Mouse (Mus musculus): ENCODE measurements around the gene Acvr1.

Acvr1 gene

GRCm38 (mm10) chr2:58557045-58557845, 9.7 kb downstream of the Acvr1 start:
- no peak for DNase-seq (ENCODE audit: low read depth in 1 of 2, low spot score in 2 of 2)

DNA sequence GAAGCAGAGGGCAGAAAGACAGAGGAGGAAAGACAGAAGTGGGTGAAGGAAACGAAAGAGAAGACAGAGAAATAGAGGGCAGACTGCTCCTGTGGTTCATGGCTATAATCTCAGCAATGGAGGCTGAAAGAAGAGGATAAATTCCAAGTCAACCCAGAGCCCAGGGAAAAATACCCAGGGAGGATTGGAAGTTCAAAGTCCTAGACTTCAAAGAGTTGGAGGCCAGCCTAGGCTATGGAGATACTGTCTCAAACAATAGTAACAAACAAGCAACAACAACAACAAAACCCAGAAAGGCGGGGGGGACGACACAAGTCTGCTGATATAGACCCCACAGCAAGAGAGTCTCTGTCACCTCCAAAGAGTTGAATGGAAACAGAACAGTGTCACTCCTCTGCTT, 14.7 kb downstream of the Acvr1 start:
- DNase-seq (ENCODE audit: low read depth in 1 of 2, low spot score in 2 of 2), result no peak

- no peak for DNase-seq (ENCODE audit: low read depth in 1 of 2, low spot score in 2 of 2)
These were observed 15.1 kb downstream of the Acvr1 start for GRCm38 (mm10) chr2:58551866-58552265.

- DNase-seq (ENCODE audit: low read depth in 1 of 2, low spot score in 2 of 2), result no peak
These were observed 16.5 kb downstream of the Acvr1 start for GRCm38 (mm10) chr2:58550488-58550887.

DNA sequence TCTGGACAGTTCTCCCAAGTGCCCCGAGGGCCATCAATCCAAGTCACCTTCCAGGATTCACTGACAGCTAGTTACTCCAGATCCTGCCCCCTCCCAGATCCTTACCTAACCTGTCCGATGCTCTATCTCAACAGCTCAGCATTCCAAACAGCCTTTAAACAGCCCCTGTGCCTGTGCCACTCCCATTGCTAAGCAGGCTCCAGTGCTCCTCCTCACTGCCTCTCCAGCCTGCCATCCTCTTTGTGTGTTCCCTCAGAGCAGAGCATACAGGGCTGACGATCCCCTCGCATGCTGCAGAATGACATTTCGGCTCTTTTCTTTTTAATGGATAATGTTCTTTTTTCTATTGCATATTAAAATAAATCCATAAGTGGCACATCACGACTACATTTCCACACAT, 17.0 kb downstream of the Acvr1 start:
- no peak for DNase-seq (ENCODE audit: low read depth in 1 of 2, low spot score in 2 of 2)

DNA sequence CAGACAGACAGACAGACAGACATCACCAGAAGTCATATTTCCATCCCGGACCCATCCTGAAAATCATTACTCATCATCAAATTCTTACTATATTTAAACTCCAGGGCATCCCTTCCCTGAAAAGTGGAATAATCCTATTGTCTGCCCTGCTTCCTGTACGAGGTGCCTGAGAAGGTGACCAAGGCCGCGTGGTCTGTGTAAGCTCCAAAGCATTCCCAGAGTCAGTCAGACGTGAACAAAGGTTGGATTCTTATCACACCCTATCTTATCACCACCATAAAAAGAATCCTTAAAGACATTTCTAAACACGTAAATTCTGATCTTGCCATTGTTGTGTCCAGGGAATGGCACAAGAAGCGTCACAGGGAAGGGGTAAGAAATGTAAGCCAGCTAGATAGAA, 18.0 kb downstream of the Acvr1 start:
- DNase-seq (ENCODE audit: low read depth in 1 of 2, low spot score in 2 of 2), result no peak

- DNase-seq (ENCODE audit: low read depth in 1 of 2, low spot score in 2 of 2), result no peak
These were observed 20.7 kb downstream of the Acvr1 start for GRCm38 (mm10) chr2:58546264-58546663.

- DNase-seq (ENCODE audit: low read depth in 1 of 2, low spot score in 2 of 2), result no peak
These were observed 22.6 kb downstream of the Acvr1 start for GRCm38 (mm10) chr2:58544368-58544767.

- DNase-seq (ENCODE audit: low read depth in 1 of 2, low spot score in 2 of 2), result no peak
These were observed 23.7 kb downstream of the Acvr1 start for GRCm38 (mm10) chr2:58543252-58543651.

- DNase-seq (ENCODE audit: low read depth in 1 of 2, low spot score in 2 of 2), result no peak
These were observed 28.8 kb downstream of the Acvr1 start for GRCm38 (mm10) chr2:58538196-58538595.

DNA sequence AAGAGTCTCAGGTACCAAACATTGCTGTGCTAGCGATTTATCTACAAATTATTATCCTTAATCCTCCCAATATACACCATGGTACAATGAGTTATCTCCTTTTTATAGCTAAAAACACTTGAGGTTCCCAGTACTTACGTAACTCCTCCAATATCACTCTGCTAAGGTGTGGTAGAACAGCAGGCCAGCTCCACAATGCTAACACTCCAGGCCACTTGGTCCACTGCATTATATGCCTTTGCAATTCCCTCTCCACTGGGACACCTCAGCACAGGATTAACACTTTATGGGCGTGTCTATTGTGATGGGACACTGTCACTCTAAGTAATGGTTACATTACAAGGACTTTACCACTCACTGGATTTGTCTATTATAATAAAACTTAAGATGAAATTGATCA, 30.2 kb downstream of the Acvr1 start:
- no peak for DNase-seq (ENCODE audit: low read depth in 1 of 2, low spot score in 2 of 2)

GRCm38 (mm10) chr2:58535233-58535632, 31.7 kb downstream of the Acvr1 start:
- DNase-seq (ENCODE audit: low read depth in 1 of 2, low spot score in 2 of 2), result no peak

DNA sequence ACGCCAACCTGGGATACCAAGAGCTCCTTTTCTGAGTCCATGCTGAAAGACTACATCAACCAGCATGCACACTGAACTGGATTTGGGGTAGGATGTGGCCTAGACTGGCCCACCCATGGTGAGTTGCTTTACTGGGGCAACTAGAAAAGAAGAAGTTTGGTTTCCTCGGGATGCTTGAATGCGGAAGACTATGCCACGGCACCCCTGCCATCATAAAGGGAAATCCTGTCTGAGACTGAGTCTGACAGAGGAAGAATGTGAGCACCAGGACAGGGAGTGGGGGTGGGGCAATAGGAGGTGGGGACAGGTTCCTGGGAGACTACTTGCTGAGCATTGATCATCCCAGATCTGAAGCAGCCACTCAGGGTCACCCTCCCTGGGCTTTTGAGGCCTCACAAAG, 32.6 kb downstream of the Acvr1 start:
- DNase-seq (ENCODE audit: low read depth in 1 of 2, low spot score in 2 of 2), result no peak

DNA sequence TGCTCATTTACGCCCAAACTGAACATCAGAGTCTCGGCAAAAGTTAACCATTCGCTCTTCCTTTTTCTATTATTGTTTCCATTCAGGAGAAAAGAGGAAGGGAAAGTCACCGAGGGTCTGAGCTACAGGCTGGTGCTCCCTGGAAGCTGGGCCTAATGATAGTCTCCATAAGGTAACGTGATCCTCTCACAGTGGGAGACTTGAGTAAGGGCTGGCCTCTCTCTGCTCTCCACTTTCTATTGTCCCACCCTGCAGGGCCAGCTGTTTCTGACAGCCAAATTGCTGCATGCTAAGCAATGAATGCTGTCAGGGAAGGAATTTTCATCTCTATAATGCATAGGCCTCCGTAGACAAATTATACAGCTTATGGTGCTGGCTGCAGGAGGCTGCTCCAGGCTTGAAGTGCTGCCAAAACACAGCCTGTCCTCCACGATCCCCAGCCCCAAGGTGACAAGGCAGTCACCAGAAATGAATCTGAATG, 33.4 kb downstream of the Acvr1 start:
- DNase-seq (ENCODE audit: low read depth in 1 of 2, low spot score in 2 of 2), result no peak

DNA sequence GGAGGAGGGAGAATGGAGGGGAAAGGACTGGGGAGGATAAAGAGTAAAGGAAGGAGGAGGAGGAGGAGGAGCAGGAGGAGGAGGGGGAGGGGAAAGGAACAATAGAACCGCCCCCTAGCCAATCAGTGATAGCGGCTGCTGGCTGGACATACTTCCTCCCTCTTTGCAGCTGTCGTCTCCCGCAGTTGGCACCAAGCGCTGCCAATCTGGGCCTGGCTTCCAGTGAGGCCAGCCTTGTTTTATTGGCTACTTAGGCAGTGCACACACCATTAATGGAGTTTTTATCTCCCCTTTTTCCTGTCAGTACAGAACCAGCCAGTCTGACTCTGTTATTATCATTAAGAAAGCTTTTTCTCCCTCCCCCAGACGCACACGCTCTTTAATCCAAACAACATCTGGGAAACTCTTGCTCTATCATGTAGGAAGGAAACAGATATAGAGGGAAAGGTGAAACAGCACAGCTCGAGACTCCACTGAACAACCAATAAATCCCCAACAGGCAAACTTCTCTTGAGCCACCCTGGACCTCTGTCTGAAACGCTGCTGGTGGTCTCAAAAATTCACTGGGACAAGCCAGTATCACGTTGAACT, 34.6 kb downstream of the Acvr1 start:
- DNase-seq (ENCODE audit: low read depth in 1 of 2, low spot score in 2 of 2), result no peak

DNA sequence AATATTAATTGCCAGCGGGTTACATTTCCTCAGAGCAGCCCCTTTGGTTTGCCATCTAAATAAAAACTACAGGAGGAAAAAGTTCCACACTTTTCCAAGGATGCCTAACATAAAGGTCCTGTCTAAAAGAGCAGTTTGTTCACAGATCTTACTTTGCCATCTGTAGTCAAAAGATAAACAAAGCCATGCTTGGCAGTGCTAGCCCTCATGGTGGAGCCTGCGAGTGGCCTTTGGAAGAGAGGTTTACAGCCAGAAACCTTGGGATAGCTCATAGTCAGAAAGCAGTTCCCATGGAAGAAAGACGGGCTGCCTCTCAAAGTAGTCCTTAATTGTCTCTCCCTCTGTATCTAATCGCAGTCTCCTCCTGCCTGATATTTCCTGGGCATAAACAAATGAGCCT, 36.4 kb downstream of the Acvr1 start:
- no peak for DNase-seq (ENCODE audit: low read depth in 1 of 2, low spot score in 2 of 2)

- DNase-seq (ENCODE audit: low read depth in 1 of 2, low spot score in 2 of 2), result no peak
These were observed 37.0 kb downstream of the Acvr1 start for GRCm38 (mm10) chr2:58529860-58530440.

DNA sequence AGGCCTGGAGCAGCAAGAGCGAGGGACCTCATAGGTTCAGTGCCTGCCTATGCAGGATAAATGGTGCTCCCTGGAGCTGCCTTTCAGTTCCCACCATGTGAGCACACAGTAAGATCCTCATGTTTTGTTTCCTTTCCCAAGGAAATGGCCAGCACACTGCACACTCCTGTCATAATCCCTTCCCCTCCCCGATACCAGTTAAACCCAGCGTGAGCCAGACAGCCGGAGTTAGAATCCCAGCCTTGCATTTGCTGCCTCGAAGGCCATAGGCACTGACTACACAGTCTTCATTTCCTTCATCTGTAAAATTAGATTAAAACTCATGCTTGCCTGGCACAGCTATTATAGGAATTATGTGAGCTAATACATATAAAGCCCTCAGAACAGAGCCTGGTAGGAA, 37.6 kb downstream of the Acvr1 start:
- DNase-seq (ENCODE audit: low read depth in 1 of 2, low spot score in 2 of 2), result no peak

GRCm38 (mm10) chr2:58527786-58528185, 39.2 kb downstream of the Acvr1 start:
- DNase-seq (ENCODE audit: low read depth in 1 of 2, low spot score in 2 of 2), result no peak

- DNase-seq (ENCODE audit: low read depth in 1 of 2, low spot score in 2 of 2), result no peak
These were observed 42.6 kb downstream of the Acvr1 start for GRCm38 (mm10) chr2:58524356-58524755.

- no peak for DNase-seq (ENCODE audit: low read depth in 1 of 2, low spot score in 2 of 2)
These were observed 43.1 kb downstream of the Acvr1 start for GRCm38 (mm10) chr2:58523894-58524293.

GRCm38 (mm10) chr2:58523097-58523496, 43.9 kb downstream of the Acvr1 start:
- no peak for DNase-seq (ENCODE audit: low read depth in 1 of 2, low spot score in 2 of 2)
